Mouse (Mus musculus) lung, embryonic 15.5 days (tissue): ENCODE data around the gene Agbl4. TPM values are rescaled to one million over a fixed set of nuclear protein-coding genes. Genes with fewer than 3 reads are reported as not detected.

Experiments used
- ATAC-seq: fragments of 200-750 bp; cut with Nextera tagmentation; 2 replicates; pipeline ENCODE4 v1.8.0; 2017; ENCODE audit warnings: moderate number of reproducible peaks, borderline replicate concordance; ENCODE audit not compliant: low FRiP score, low TSS enrichment; ENCODE audit errors: extremely low read depth
- H3K27ac ChIP-seq: fragments of 300-500 bp; sonication (generic); 2 replicates; pipeline ENCODE4 v1.5.1; 2015; ENCODE audit warnings: moderate library complexity, mild to moderate bottlenecking, inconsistent platforms
- H3K27me3 ChIP-seq: fragments of 300-500 bp; sonication (generic); 2 replicates; pipeline ENCODE4 v1.6.1; 2015; ENCODE audit warnings: inconsistent platforms
- H3K36me3 ChIP-seq: fragments of 300-500 bp; sonication (generic); 2 replicates; pipeline ENCODE4 v1.6.1; 2015; ENCODE audit warnings: inconsistent platforms
- H3K4me1 ChIP-seq: fragments of 300-500 bp; sonication (generic); 2 replicates; pipeline ENCODE4 v1.6.1; 2015; ENCODE audit warnings: inconsistent platforms
- H3K4me2 ChIP-seq: fragments of 300-500 bp; sonication (generic); 2 replicates; pipeline ENCODE4 v1.6.1; 2015; ENCODE audit warnings: inconsistent platforms, mild to moderate bottlenecking, moderate library complexity
- H3K4me3 ChIP-seq: fragments of 300-500 bp; sonication (generic); 2 replicates; pipeline ENCODE4 v1.5.1; 2015; ENCODE audit warnings: mild to moderate bottlenecking, inconsistent platforms
- H3K9ac ChIP-seq: fragments of 300-500 bp; sonication (generic); 2 replicates; pipeline ENCODE4 v1.6.1; 2015; ENCODE audit warnings: inconsistent platforms
- H3K9me3 ChIP-seq: fragments of 300-500 bp; sonication (generic); 2 replicates; pipeline ENCODE4 v1.6.1; 2016; ENCODE audit warnings: inconsistent platforms
- WGBS: fragments of 180-500 bp; shearing (Covaris S2); methylation state at CpG from one replicate; pipeline ENCODE4 v1.1.7; 2015; 5-methylcytosine and 5-hydroxymethylcytosine counted together
- polyA plus RNA-seq: library from polyadenylated mRNA; unstranded; fragments of >200 nt; fragmentation: Nextera tagmentation; extraction: Ambion mirVana; gene quantifications from 2 replicates; pipeline ENCODE4 v1.2.1, GENCODE M21; 2015

Gene Agbl4
- polyA plus RNA-seq, 1 experiment from 2014 or later = 0.50 TPM

GRCm38 (mm10) chr4:111607826-111608500 lies 1210.5 kb downstream of the Agbl4 start:
- Histone ChIP-seq H3K4me2 (no peak overlapping the region), H3K9me3 (no peaks in the 10 kb centered on the region), H3K36me3 (no peaks in the 10 kb centered on the region), H3K27me3 (no peaks in the 10 kb centered on the region), H3K27ac (no peak overlapping the region), H3K9ac (no peak overlapping the region), H3K4me3 (no peak overlapping the region), H3K4me1 (no peaks in the 10 kb centered on the region)
- WGBS = 86% methylated on average over 8 of the region's 8 CpGs
- no peak for ATAC-seq

GRCm38 (mm10) chr4:111621865-111622264 lies 1224.4 kb downstream of the Agbl4 start:
- Histone ChIP-seq H3K36me3 (no peaks in the 10 kb centered on the region), H3K9me3 (no peaks in the 10 kb centered on the region), H3K4me2 (no peak overlapping the region), H3K4me3 (no peak overlapping the region), H3K4me1 (no peaks in the 10 kb centered on the region), H3K9ac (no peak overlapping the region), H3K27me3 (no peaks in the 10 kb centered on the region), H3K27ac (no peak overlapping the region)
- 32% methylated on average over 2 of the region's 2 CpGs for WGBS
- ATAC-seq = no peak

GRCm38 (mm10) chr4:111624914-111625313 lies 1227.5 kb downstream of the Agbl4 start:
- Histone ChIP-seq H3K9ac (no peak overlapping the region), H3K27me3 (no peaks in the 10 kb centered on the region), H3K9me3 (no peaks in the 10 kb centered on the region), H3K4me3 (no peak overlapping the region), H3K4me2 (no peak overlapping the region), H3K27ac (no peak overlapping the region), H3K4me1 (no peaks in the 10 kb centered on the region), H3K36me3 (no peaks in the 10 kb centered on the region)
- 23% methylated on average over 5 of the region's 5 CpGs for WGBS
- peak; percentile 84 for ATAC-seq

- Histone ChIP-seq H3K27ac (no peak overlapping the region), H3K27me3 (no peaks in the 10 kb centered on the region), H3K4me3 (no peak overlapping the region), H3K9me3 (no peaks in the 10 kb centered on the region), H3K9ac (no peak overlapping the region), H3K36me3 (no peaks in the 10 kb centered on the region), H3K4me1 (no peaks in the 10 kb centered on the region), H3K4me2 (no peak overlapping the region)
- WGBS = 38% methylated on average over 8 of the region's 8 CpGs
- ATAC-seq = no peak
Observed at GRCm38 (mm10) chr4:111626118-111626830, 1228.8 kb downstream of the Agbl4 start.

GRCm38 (mm10) chr4:111632615-111633014 lies 1235.2 kb downstream of the Agbl4 start:
- Histone ChIP-seq H3K27me3 (no peaks in the 10 kb centered on the region), H3K4me1 (no peaks in the 10 kb centered on the region), H3K36me3 (no peaks in the 10 kb centered on the region), H3K4me2 (no peak overlapping the region), H3K27ac (no peak overlapping the region), H3K9me3 (no peaks in the 10 kb centered on the region), H3K4me3 (no peak overlapping the region), H3K9ac (no peak overlapping the region)
- 63% methylated on average over 1 of the region's 1 CpGs for WGBS
- no peak for ATAC-seq

- Histone ChIP-seq H3K4me3 (no peak overlapping the region), H3K36me3 (no peaks in the 10 kb centered on the region), H3K4me1 (no peaks in the 10 kb centered on the region), H3K9me3 (no peaks in the 10 kb centered on the region), H3K27me3 (no peaks in the 10 kb centered on the region), H3K9ac (no peak overlapping the region), H3K27ac (no peak overlapping the region), H3K4me2 (no peak overlapping the region)
- 80% methylated on average over 3 of the region's 3 CpGs for WGBS
- no peak for ATAC-seq
Observed at GRCm38 (mm10) chr4:111635538-111636124, 1238.2 kb downstream of the Agbl4 start.

- 85% methylated on average over 5 of the region's 5 CpGs for WGBS
- H3K4me2 ChIP-seq = no peak overlapping the region
- ATAC-seq = no peak
Observed at GRCm38 (mm10) chr4:111638948-111639708, 1241.7 kb downstream of the Agbl4 start.

GRCm38 (mm10) chr4:111645117-111645830 lies 1247.8 kb downstream of the Agbl4 start:
- Histone ChIP-seq H3K4me2 (no peak overlapping the region), H3K4me3 (no peak overlapping the region), H3K4me1 (no peaks in the 10 kb centered on the region), H3K9ac (no peak overlapping the region), H3K36me3 (no peaks in the 10 kb centered on the region), H3K27ac (no peak overlapping the region), H3K27me3 (no peaks in the 10 kb centered on the region), H3K9me3 (no peaks in the 10 kb centered on the region)
- 47% methylated on average over 6 of the region's 6 CpGs for WGBS
- no peak for ATAC-seq

More at GRCm38 (mm10) chr4:111638948-111639708, 1241.7 kb downstream of the Agbl4 start:
- Histone ChIP-seq H3K4me3 (no peak overlapping the region), H3K9ac (no peak overlapping the region), H3K4me1 (no peaks in the 10 kb centered on the region), H3K9me3 (no peaks in the 10 kb centered on the region), H3K36me3 (no peaks in the 10 kb centered on the region), H3K27ac (no peak overlapping the region), H3K27me3 (no peaks in the 10 kb centered on the region)

- no peaks in the 10 kb centered on the region for H3K27me3 ChIP-seq
- WGBS = 19% methylated on average over 1 of the region's 1 CpGs
- no peaks in the 10 kb centered on the region for H3K4me1 ChIP-seq
- no peak overlapping the region for H3K27ac ChIP-seq
- H3K4me3 ChIP-seq = no peak overlapping the region
- no peaks in the 10 kb centered on the region for H3K9me3 ChIP-seq
- H3K36me3 ChIP-seq = no peaks in the 10 kb centered on the region
- H3K4me2 ChIP-seq = no peak overlapping the region
- no peak overlapping the region for H3K9ac ChIP-seq
- peak; percentile 35; the same call in 1 of the 2 replicates for ATAC-seq
Observed at GRCm38 (mm10) chr4:111645831-111646166, 1248.3 kb downstream of the Agbl4 start.

GRCm38 (mm10) chr4:111653451-111653850 lies 1256.0 kb downstream of the Agbl4 start:
- no peak overlapping the region for H3K4me2 ChIP-seq
- no peak for ATAC-seq
- no peaks in the 10 kb centered on the region for H3K36me3 ChIP-seq
- H3K9ac ChIP-seq = no peak overlapping the region
- no peak overlapping the region for H3K27ac ChIP-seq
- no peaks in the 10 kb centered on the region for H3K4me1 ChIP-seq
- 48% methylated on average over 1 of the region's 1 CpGs for WGBS
- H3K4me3 ChIP-seq = no peak overlapping the region
- no peaks in the 10 kb centered on the region for H3K27me3 ChIP-seq
- no peaks in the 10 kb centered on the region for H3K9me3 ChIP-seq

GRCm38 (mm10) chr4:111663730-111664129 lies 1266.3 kb downstream of the Agbl4 start:
- Histone ChIP-seq H3K4me1 (peaks cover 17% of the 10 kb centered on the region), H3K4me2 (no peak overlapping the region), H3K4me3 (no peak overlapping the region), H3K27ac (peak overlapping the region; percentile 78), H3K36me3 (no peaks in the 10 kb centered on the region), H3K27me3 (no peaks in the 10 kb centered on the region), H3K9ac (no peak overlapping the region), H3K9me3 (no peaks in the 10 kb centered on the region)
- 0% methylated on average over 1 of the region's 1 CpGs for WGBS
- ATAC-seq = peak; percentile 79; the same call in 1 of the 2 replicates
